Mouse (Mus musculus) CH12.LX (cell line): ENCODE results near the gene Os9. TPM values are rescaled to one million over a fixed set of nuclear protein-coding genes. Genes with fewer than 3 reads are reported as not detected.

ENCODE experiments used
- DNase-seq: peaks from one replicate; pipeline ENCODE4 v3.0.0-alpha.2; 2013; ENCODE audit errors: extremely low read depth
- H3K27ac ChIP-seq: 2 replicates; pipeline ENCODE4 v1.5.1; 2012; ENCODE audit warnings: low read depth, mild to moderate bottlenecking, control low read depth, moderate library complexity; ENCODE audit not compliant: insufficient read depth
- H3K27me3 ChIP-seq: replicated peaks from 2 replicates; pipeline ENCODE3; 2012; ENCODE audit warnings: inconsistent platforms
- H3K36me3 ChIP-seq, 2 experiments: replicated peaks in 1 of 2; 2 replicates each; pipeline versions ENCODE3 to v1.6.1; 2012; ENCODE audit warnings: inconsistent platforms in 1 of 2, low read length in 1 of 2, mild to moderate bottlenecking in 1 of 2, mixed read lengths in 1 of 2, moderate library complexity in 1 of 2; ENCODE audit not compliant: control insufficient read depth in 1 of 2, insufficient read depth in 1 of 2
- H3K4me1 ChIP-seq, 2 experiments: 2 replicates each; pipeline ENCODE4 v1.6.1; 2012; ENCODE audit warnings: inconsistent platforms in 1 of 2, moderate library complexity in 1 of 2; ENCODE audit not compliant: insufficient read depth in 2 of 2, control insufficient read depth in 1 of 2
- H3K4me2 ChIP-seq: 2 replicates; pipeline ENCODE4 v1.6.1; 2012; ENCODE audit warnings: low read depth, mild to moderate bottlenecking, control low read depth; ENCODE audit not compliant: poor library complexity, insufficient read depth, severe bottlenecking
- H3K4me3 ChIP-seq, 3 experiments: fragments of 150-350 bp in 1 of 3; sonication (generic) in 1 of 3; replicated peaks in 1 of 3; 2 replicates each; pipeline versions ENCODE3 to v1.5.1; 2011 to 2012; ENCODE audit warnings: low read depth in 2 of 3, low read length in 2 of 3, mild to moderate bottlenecking in 2 of 3, moderate library complexity in 2 of 3, control low read depth in 1 of 3, improper control_type of control experiment in 1 of 3, inconsistent platforms in 1 of 3, mixed read lengths in 1 of 3; ENCODE audit not compliant: poor library complexity in 1 of 3
- H3K79me2 ChIP-seq: replicated peaks from 2 replicates; pipeline ENCODE4 v1.6.1; 2012; ENCODE audit warnings: mild to moderate bottlenecking, moderate library complexity; ENCODE audit not compliant: control insufficient read depth, poor library complexity, insufficient read depth, severe bottlenecking; ENCODE audit errors: extremely low read depth
- H3K9ac ChIP-seq: 2 replicates; pipeline ENCODE4 v1.6.1; 2012; ENCODE audit warnings: low read depth, mild to moderate bottlenecking, control low read depth, moderate library complexity; ENCODE audit not compliant: insufficient read depth
- H3K9me3 ChIP-seq: replicated peaks from 2 replicates; pipeline ENCODE3; 2012; ENCODE audit warnings: low read length, inconsistent platforms, mixed read lengths
- BHLHE40 ChIP-seq: IDR thresholded peaks from 2 replicates; pipeline ENCODE4 v1.6.1; 2011; ENCODE audit warnings: mild to moderate bottlenecking, low read depth, low read length, improper control_type of control experiment
- ELF1 ChIP-seq: IDR thresholded peaks from 2 replicates; pipeline ENCODE4 v1.6.1; 2014; ENCODE audit warnings: low read depth, mild to moderate bottlenecking, inconsistent platforms, low read length, improper control_type of control experiment
- ETS1 ChIP-seq: conservative IDR thresholded peaks from 2 replicates; pipeline ENCODE4 v1.6.1; 2012; ENCODE audit warnings: low read depth, mild to moderate bottlenecking, inconsistent platforms, low read length, improper control_type of control experiment, moderate library complexity
- GABPA ChIP-seq: IDR thresholded peaks from 2 replicates; pipeline ENCODE4 v1.6.1; 2012; ENCODE audit warnings: low read depth, low read length, improper control_type of control experiment, inconsistent platforms; ENCODE audit not compliant: insufficient replicate concordance
- HCFC1 ChIP-seq: IDR thresholded peaks from 2 replicates; pipeline ENCODE4 v1.6.1; 2012; ENCODE audit warnings: low read depth, mild to moderate bottlenecking, inconsistent platforms, low read length, improper control_type of control experiment
- JUN ChIP-seq: IDR thresholded peaks from 2 replicates; pipeline ENCODE4 v1.6.1; 2011; ENCODE audit warnings: low read depth, mild to moderate bottlenecking, low read length, improper control_type of control experiment, moderate library complexity; ENCODE audit not compliant: insufficient read depth
- JUND ChIP-seq: conservative IDR thresholded peaks from 2 replicates; pipeline ENCODE4 v1.6.1; 2011; ENCODE audit warnings: low read depth, low read length, improper control_type of control experiment
- MEF2A ChIP-seq: IDR thresholded peaks from 2 replicates; pipeline ENCODE4 v1.6.1; 2014; ENCODE audit warnings: low read depth, mild to moderate bottlenecking, inconsistent platforms, low read length, improper control_type of control experiment, borderline replicate concordance
- MXI1 ChIP-seq: IDR thresholded peaks from 2 replicates; pipeline ENCODE4 v1.6.1; 2011; ENCODE audit warnings: mild to moderate bottlenecking, low read depth, low read length, improper control_type of control experiment
- POLR2A ChIP-seq: IDR thresholded peaks from 2 replicates; pipeline ENCODE4 v1.6.1; 2011; ENCODE audit warnings: low read depth, mild to moderate bottlenecking, improper control_type of control experiment, low read length
- POLR2AphosphoS2 ChIP-seq: IDR thresholded peaks from 2 replicates; pipeline ENCODE4 v1.6.1; 2011; ENCODE audit warnings: low read depth, low read length, improper control_type of control experiment
- RCOR1 ChIP-seq: conservative IDR thresholded peaks from 2 replicates; pipeline ENCODE4 v1.6.1; 2012; ENCODE audit warnings: low read depth, mild to moderate bottlenecking, inconsistent platforms, low read length, improper control_type of control experiment
- SIN3A ChIP-seq: IDR thresholded peaks from 2 replicates; pipeline ENCODE4 v1.6.1; 2012; ENCODE audit warnings: low read length, improper control_type of control experiment, inconsistent platforms
- SMC3 ChIP-seq: IDR thresholded peaks from 2 replicates; pipeline ENCODE4 v1.6.1; 2011; ENCODE audit warnings: low read depth, low read length, improper control_type of control experiment
- TBP ChIP-seq: conservative IDR thresholded peaks from 2 replicates; pipeline ENCODE4 v1.6.1; 2011; ENCODE audit warnings: low read depth, low read length, improper control_type of control experiment
- UBTF ChIP-seq: IDR thresholded peaks from 2 replicates; pipeline ENCODE4 v1.6.1; 2012; ENCODE audit warnings: low read depth, mild to moderate bottlenecking, inconsistent platforms, low read length, improper control_type of control experiment, moderate library complexity
- USF1 ChIP-seq: IDR thresholded peaks from 2 replicates; pipeline ENCODE4 v1.6.1; 2014; ENCODE audit warnings: low read depth, mild to moderate bottlenecking, inconsistent platforms, low read length, improper control_type of control experiment
- USF2 ChIP-seq: conservative IDR thresholded peaks from 2 replicates; pipeline ENCODE4 v1.6.1; 2011; ENCODE audit warnings: low read depth, low read length, improper control_type of control experiment
- ZMIZ1 ChIP-seq: IDR thresholded peaks from 2 replicates; pipeline ENCODE4 v1.6.1; 2012; ENCODE audit warnings: low read depth, mild to moderate bottlenecking, inconsistent platforms, low read length, improper control_type of control experiment
- dilution Hi-C: fragments of 300-500 bp; cut with MboI; formaldehyde crosslinking; loops from 2 replicates; pipeline ENCODE4 v1.14.3; 2020; ENCODE audit warnings: low sequenced_read_pairs; ENCODE audit not compliant: extremely low pct_unique_long_range_greater_than_20kb, extremely low pct_ligation_motif_present
- in situ Hi-C: fragments of 300-500 bp; cut with MboI; formaldehyde crosslinking; loops from 3 replicates; pipeline ENCODE4 v1.14.3; 2019; ENCODE audit warnings: low sequenced_read_pairs, low pct_ligation_motif_present, low pct_unique_long_range_greater_than_20kb, mixed read lengths
- polyA plus RNA-seq: library from polyadenylated mRNA; unstranded; fragments of >175 nt; gene quantifications from 2 replicates; pipeline ENCODE4 v1.2.1, GENCODE M21; 2012; ENCODE audit warnings: low read depth; ENCODE audit not compliant: insufficient read length
- total RNA-seq, 2 experiments: library from RNA; depleted of rRNA; stranded (reverse); fragments of 300-350 nt in 1 of 2; fragments of >200 nt in 1 of 2; gene quantifications; 2 replicates each; pipeline ENCODE4 v1.2.3; 2012 to 2014

Gene Os9
- total and polyA plus RNA-seq, 3 experiments = 42.8 to 82.7 (median 61.9) TPM

- DNase-seq = no peak
- dilution Hi-C loops = no loop called here
- H3K36me3 ChIP-seq = no peaks in the 10 kb centered on the region
- no peaks in the 10 kb centered on the region for H3K79me2 ChIP-seq
- H3K27me3 ChIP-seq = no peaks in the 10 kb centered on the region
- peaks cover 5 to 9% of the 10 kb centered on the region in 2 experiments; a peak in 3 of 4 replicates for H3K4me1 ChIP-seq
- in situ Hi-C loops = no loop called here
- H3K27ac ChIP-seq = no peak overlapping the region
- no peak overlapping the region for H3K9ac ChIP-seq
- TF ChIP-seq POLR2AphosphoS2 (no peak), TBP (no peak), MEF2A (no peak)
- no peaks in the 10 kb centered on the region for H3K9me3 ChIP-seq
- H3K4me3 ChIP-seq = no peak overlapping the region
- no peak overlapping the region for H3K4me2 ChIP-seq
These were observed 37.5 kb upstream of the Os9 start for GRCm38 (mm10) chr10:127158471-127158870.

- no peaks in the 10 kb centered on the region for H3K79me2 ChIP-seq
- no peak overlapping the region for H3K27ac ChIP-seq
- H3K27me3 ChIP-seq = no peaks in the 10 kb centered on the region
- dilution Hi-C loops = no loop called here
- no peak overlapping the region for H3K4me2 ChIP-seq
- no peaks in the 10 kb centered on the region for H3K4me1 ChIP-seq
- H3K36me3 ChIP-seq = no peaks in the 10 kb centered on the region
- in situ Hi-C loops = no loop called here
- no peak for TF ChIP-seq JUN
- TF ChIP-seq USF2 = no peak
- no peak for TF ChIP-seq USF1
- no peak for TF ChIP-seq HCFC1
- TF ChIP-seq SMC3 = no peak
- no peak for TF ChIP-seq MEF2A
- TF ChIP-seq UBTF = no peak
- no peak for TF ChIP-seq ELF1
- TF ChIP-seq POLR2A = no peak
- no peak for TF ChIP-seq MXI1
- no peak for TF ChIP-seq BHLHE40
- TF ChIP-seq ETS1 = no peak
- no peak for TF ChIP-seq ZMIZ1
- TF ChIP-seq RCOR1 = no peak
- no peak for TF ChIP-seq SIN3A
- TF ChIP-seq GABPA = no peak
- no peak for TF ChIP-seq JUND
- no peak for DNase-seq
- H3K4me3 ChIP-seq = no peak overlapping the region
- no peak overlapping the region for H3K9ac ChIP-seq
- H3K9me3 ChIP-seq = peaks cover 3% of the 10 kb centered on the region
These were observed 35.6 kb upstream of the Os9 start for GRCm38 (mm10) chr10:127156511-127156910.
